Mouse (Mus musculus) frontal cortex, postnatal 10 days (tissue): ENCODE data around the gene Mb.
A peak's percentile ranks its signal among the peaks of the same experiment; 100 is the strongest.

ENCODE experiments used
- DNase-seq, 2 experiments: peaks; one replicate each; pipeline ENCODE4 v3.0.0; 2022; ENCODE audit warnings: low spot score in 2 of 2, mixed read lengths in 1 of 2

The Mb gene

GRCm38 (mm10) chr15:77027117-77027516 is 23.4 kb downstream of the Mb start:
- DNase-seq, result no peak

- DNase-seq, result no peak
Measured at GRCm38 (mm10) chr15:77025884-77026583, 24.4 kb downstream of the Mb start.

- DNase-seq, result no peak
Measured at GRCm38 (mm10) chr15:77022401-77022957, 28.0 kb downstream of the Mb start.

- DNase-seq, result no peak
Measured at GRCm38 (mm10) chr15:77021851-77022250, 28.6 kb downstream of the Mb start.

DNA sequence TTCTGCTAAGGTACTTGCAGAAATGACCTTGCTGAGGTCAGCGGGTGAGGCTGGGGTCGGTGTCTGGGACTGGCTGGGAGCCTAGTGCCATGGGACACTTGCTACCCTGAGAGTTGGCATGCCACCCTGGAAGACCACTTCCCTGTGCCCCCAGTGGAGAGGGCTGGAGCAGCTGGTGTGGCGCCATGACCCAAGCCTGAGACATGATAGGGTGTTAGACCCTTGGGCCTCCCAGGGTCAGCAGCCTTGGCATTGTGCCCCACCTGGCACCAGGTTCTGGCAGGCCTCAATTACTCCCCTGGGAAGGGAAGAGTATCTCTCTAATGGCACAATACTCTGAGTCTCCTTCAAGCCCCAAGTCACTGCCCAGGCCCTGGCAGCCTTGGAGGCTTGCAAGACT is 29.4 kb downstream of the Mb start:
- no peak for DNase-seq

DNA sequence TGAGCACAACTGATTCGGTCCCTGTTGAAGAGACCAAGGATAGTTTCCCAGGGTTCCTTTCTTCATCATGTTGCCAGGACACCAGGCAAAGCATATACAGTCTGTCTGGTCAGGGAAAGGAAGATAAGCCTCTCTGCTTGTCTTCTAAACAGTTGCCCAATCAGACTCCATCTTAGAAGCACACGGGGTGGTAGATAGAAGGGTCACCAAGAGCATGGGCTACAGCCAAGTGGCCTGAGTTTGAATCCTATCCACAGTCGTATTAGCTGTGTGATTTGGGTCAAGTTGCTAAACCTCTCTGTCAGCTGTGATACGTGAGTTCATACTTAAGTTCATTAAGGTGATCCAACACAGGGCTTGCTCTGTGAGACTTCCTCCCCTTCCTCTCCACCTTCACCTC is 30.3 kb downstream of the Mb start:
- no peak for DNase-seq

- DNase-seq, result no peak
Measured at GRCm38 (mm10) chr15:77019533-77019932, 30.9 kb downstream of the Mb start.

DNA sequence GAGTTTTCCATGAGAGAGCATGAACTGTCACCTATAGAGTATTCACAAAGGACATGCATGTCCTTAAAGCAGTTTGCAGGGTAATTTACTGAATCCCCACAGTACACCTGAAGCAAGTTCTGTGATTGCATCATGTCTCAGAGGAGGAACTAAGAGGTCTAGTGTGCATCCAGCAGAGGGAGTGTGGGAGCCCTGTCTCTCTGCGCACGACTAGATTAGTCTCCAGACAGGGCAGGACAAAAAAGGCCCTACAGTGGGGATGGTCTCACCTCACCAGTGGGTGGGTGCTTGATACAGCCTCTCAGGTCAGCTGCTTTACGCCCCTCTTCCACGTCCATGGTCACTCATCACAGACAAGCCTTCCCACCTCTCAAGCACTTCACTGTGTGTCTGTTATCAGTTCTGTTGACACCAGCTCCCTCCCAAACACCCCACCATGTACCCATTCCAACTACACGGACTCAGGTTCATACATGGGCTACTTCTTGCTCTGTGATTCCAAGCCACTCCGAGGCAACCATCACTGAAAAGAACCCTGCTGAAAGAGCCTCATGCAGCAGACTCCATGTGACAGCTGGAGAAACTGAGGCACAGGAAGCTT is 31.6 kb downstream of the Mb start:
- peak in 1 of 2 experiments; percentile 38 for DNase-seq

- DNase-seq, result no peak
Measured at GRCm38 (mm10) chr15:77017897-77018296, 32.6 kb downstream of the Mb start.

DNA sequence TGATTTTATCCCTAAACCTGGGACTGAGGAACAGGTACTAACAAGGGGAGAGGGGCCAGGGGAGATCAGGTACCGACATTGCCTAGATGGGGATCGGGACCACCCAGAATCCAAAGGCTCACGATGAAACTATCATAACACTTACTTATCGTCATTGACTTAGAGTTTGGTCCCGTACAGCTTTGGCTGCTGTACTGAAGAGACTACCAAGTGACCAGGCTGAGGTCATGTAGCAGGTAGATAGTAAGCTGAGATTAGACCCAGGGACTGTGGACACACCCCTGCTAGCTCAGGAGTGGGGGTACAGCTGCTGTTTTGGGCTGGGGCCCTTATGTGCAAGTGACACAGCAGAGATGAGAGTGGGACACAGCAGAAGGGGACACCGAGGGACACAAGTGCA is 34.0 kb downstream of the Mb start:
- no peak for DNase-seq

GRCm38 (mm10) chr15:77014985-77015384 is 35.5 kb downstream of the Mb start:
- DNase-seq, result no peak

DNA sequence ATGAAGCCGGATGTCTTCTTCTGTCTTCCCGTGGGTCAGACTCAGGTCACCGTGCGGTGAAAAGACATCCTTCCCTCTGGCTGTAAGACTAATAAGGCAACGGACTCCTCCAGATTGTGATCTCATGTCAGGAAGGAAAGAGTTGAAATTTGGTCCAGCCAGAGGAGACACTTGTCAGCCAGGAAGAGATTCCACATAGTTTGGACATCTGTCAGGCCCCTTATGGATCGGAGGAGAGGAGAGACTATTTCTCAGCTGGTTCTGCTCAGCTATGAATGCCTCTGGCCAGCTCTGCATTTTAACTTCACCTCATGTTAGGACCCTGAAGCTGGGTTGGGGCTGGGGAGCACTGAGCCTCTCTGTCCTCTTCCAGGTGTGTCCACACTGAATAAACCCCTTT is 36.0 kb downstream of the Mb start:
- DNase-seq, result no peak

DNA sequence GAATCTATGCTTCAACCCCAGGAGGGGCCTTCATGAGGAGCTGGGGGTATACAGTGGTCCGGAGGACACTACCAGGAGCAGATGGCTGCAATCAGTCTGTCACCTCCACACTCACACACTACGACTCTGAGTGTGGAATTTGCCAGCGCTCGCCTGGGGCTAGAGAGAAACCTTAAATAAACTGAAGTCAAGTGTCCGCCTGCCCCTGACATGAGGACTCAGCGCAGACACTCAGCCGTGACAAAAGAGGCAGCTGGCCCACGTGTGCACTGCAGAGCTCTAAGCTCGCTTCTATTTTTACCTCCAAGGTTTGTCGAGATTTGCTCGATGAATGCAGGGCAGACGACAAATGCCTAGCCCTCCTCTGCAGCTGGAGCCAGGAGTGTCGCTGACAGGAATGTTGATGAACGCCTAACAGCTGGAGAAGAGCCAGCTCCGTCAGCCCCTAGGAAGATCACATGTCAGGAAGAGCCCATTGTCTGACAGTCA is 36.7 kb downstream of the Mb start:
- DNase-seq, result peak; percentile 29 to 39

DNA sequence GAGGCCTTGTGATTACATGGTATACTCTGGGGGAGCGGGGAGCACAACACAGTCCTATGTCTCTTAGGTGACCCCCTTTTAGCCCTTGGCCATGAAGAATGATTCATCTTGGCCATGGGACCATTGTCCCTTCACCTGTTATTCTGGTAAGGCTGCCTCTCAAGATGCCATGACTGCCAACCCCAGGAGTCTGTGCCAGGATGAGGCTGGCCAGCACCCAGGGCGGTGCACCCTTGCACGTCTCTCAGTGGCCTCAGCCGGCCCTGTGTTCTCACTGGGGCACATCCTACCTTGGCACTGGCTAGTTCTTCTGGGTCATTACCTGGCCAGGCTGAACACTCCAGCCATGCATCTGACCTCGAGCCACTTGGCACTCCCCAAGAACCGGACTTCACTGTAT is 41.6 kb downstream of the Mb start:
- no peak for DNase-seq

DNA sequence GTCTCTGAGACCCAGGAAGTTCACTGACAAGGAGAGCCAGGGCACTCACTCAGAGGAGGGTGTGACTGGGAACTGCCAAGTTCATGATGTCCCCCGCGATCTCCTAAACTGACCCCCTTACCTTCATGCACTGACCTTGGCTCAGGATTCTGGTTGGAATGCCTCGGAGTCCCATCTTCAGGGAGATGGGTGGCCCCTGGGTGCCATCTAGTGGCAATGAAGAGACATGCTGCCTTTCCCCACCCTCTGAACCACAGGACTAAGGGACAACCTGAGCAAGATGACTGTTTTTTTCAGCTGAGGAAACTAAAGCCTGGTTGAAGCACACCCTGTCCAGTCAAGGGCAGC is 46.6 kb downstream of the Mb start:
- DNase-seq, result peak in 1 of 2 experiments; percentile 34

DNA sequence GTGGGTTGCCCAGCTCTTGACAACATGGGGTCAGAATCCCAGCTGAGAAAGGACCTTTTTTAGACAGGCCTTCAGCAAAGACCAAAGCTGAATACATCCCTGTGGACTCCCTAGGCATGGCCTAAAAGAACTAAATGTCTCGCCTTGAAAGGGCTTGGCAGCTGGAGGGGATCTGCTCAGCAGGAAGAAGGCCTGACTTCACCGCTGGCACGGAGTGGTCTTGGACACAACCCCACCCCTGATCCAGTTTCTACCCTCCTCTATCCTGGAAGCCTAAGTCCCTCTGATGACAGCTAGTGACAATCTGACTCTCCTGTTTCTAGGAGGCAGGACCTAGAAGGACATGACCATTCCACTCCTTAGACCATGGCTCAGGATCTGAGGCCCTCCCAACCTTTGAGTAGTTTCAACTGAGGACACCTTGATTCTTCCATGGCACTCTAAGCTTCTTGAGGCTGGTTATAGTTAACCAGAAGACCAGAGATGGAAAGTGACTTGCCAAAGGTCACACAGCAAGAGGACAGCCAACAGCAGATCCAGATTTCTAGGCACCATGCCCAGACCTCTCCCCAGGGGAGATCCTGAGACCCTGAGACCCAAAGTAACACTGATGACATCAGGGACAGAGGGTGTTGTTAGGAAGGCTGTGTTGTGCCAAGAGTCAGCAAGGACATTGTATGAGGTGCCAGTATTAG is 47.1 kb downstream of the Mb start:
- DNase-seq, result no peak

DNA sequence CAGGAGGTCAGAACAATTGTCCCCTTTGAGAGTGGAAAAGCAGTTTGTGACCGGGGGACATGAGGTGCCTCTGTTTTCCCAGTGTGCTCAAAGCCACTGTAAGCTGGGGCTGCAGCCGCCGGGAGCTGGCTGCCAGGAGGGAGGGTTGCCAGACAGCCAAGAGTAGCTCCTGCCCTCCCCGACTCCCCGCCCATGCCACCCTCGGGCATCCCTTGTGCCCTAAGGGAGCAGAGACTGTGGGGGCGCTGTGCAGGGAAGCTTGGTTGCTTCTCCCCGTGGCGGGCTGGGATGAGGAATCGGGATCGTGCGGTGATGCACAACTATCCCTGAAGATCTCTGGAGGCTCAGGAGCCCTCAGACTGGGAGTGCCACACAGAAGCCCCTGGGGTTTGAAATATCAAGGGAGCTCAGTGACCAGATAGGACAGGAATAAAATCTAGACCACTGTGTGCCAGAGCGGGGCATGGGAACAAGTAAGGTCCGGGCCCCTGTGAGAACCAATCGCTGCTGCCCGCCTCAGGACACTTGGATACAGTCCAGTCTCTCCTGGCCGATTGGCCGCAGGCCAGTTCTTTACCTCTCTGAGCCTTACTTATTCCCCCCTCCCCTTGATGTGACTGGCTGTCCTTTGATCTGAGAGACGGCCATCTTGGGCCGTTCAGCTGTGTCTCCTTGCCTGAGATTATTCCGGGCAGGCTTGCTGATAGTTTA is 51.4 kb downstream of the Mb start:
- DNase-seq, result no peak

GRCm38 (mm10) chr15:76998048-76998447 is 52.4 kb downstream of the Mb start:
- DNase-seq, result no peak

- no peak for DNase-seq
Measured at GRCm38 (mm10) chr15:76994413-76994812, 56.1 kb downstream of the Mb start.

DNA sequence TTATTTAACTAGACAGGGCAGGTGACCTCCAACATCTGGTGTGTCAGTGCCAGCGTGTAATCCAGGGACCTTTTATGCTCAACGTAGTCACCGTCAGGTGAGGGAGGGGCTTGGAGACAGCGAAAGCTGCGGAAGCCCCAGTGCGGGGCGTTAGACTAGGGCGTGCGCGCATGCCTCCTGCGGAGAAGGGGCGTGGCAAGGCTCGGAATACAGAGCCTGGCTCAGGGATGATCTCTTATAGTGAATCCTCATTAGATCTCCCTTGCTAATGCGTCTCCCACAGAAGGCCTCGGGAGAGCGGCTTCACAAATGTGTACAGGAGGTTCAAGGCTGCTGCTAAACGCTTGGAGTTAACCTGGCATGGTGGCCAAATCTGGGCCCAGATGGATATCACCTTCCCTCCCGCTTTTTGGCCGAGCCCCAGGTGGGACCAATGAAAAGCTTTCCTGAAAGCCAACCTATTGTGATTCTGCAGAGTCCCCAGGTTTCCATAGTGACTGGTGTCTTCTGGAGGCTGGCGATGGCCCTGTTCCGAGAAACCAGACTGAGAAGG is 62.9 kb downstream of the Mb start:
- peak; percentile 22 to 46 for DNase-seq

- DNase-seq, result no peak
Measured at GRCm38 (mm10) chr15:76987137-76987536, 63.3 kb downstream of the Mb start.

DNA sequence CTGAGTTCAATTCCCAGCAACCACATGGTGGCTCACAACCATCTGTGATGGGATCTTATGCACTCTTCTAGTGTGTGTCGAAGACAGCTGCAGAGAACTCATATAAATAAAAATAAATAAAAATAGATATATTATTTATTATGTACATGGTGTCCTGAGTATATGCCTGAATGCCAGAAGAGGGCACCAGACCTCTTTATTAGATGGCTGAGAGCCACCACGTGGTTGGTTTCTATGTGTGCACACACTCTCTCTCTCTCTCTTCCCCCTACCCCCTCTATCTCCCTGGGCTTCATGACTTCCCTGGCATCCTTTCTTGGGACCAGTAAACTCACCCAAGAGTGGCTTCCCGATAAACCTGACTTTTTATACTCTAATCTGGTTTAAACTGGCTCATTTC is 67.7 kb downstream of the Mb start:
- DNase-seq, result no peak
